Mouse (Mus musculus) stomach, embryonic 14.5 days (tissue): ENCODE measurements around the gene B3gat3. TPM values are rescaled to one million over a fixed set of nuclear protein-coding genes. Genes with fewer than 3 reads are reported as not detected.

Experiments
- ATAC-seq: fragments of 200-750 bp; cut with Nextera tagmentation; 2 replicates; pipeline ENCODE4 v1.8.0; 2017; ENCODE audit warnings: low read depth, moderate TSS enrichment; ENCODE audit not compliant: insufficient number of reproducible peaks, insufficient read depth, low FRiP score
- H3K27ac ChIP-seq: fragments of 300-500 bp; sonication (generic); 2 replicates; pipeline ENCODE4 v1.5.1; 2014; ENCODE audit warnings: mild to moderate bottlenecking, low read length, moderate library complexity, mixed read lengths
- H3K27me3 ChIP-seq: fragments of 300-500 bp; sonication (generic); 2 replicates; pipeline ENCODE4 v1.6.1; 2014; ENCODE audit warnings: low read length, control low read depth, mixed read lengths; ENCODE audit not compliant: control insufficient read depth, insufficient read depth
- H3K36me3 ChIP-seq: fragments of 300-500 bp; sonication (generic); 2 replicates; pipeline ENCODE4 v1.6.1; 2014; ENCODE audit warnings: mild to moderate bottlenecking, control low read depth, low read length, moderate library complexity, mixed read lengths; ENCODE audit not compliant: control insufficient read depth, insufficient read depth
- H3K4me1 ChIP-seq: fragments of 300-500 bp; sonication (generic); 2 replicates; pipeline ENCODE4 v1.6.1; 2014; ENCODE audit warnings: low read length, control low read depth, mixed read lengths; ENCODE audit not compliant: control insufficient read depth, insufficient read depth
- H3K4me2 ChIP-seq: fragments of 300-500 bp; sonication (generic); replicated peaks from 2 replicates; pipeline ENCODE4 v1.6.1; 2014; ENCODE audit warnings: low read depth, low read length, control low read depth
- H3K4me3 ChIP-seq: fragments of 300-500 bp; sonication (generic); 2 replicates; pipeline ENCODE4 v1.5.1; 2014; ENCODE audit warnings: low read depth, low read length, control low read depth
- H3K9ac ChIP-seq: fragments of 300-500 bp; sonication (generic); replicated peaks from 2 replicates; pipeline ENCODE4 v1.6.1; 2014; ENCODE audit warnings: low read depth, mild to moderate bottlenecking, control low read depth, low read length, moderate library complexity, mixed read lengths
- H3K9me3 ChIP-seq: fragments of 300-500 bp; sonication (generic); 2 replicates; pipeline ENCODE4 v1.6.1; 2016; ENCODE audit warnings: low read depth, low read length, control low read depth; ENCODE audit not compliant: control insufficient read depth
- WGBS: fragments of 180-500 bp; shearing (Covaris S2); extraction: QIAGEN DNeasy Blood & Tissue Kit; methylation state at CpG from one replicate; pipeline ENCODE4 v1.1.7; 2014; 5-methylcytosine and 5-hydroxymethylcytosine counted together
- polyA plus RNA-seq: library from polyadenylated mRNA; unstranded; fragments of >200 nt; fragmentation: Nextera tagmentation; extraction: Ambion mirVana; gene quantifications from 2 replicates; pipeline ENCODE4 v1.2.1, GENCODE M21; 2014

B3gat3 gene
- polyA plus RNA-seq, 1 experiment from 2014 or later = 35.7 TPM

- Histone ChIP-seq H3K36me3 (peaks cover 78% of the 10 kb centered on the region), H3K27me3 (no peaks in the 10 kb centered on the region), H3K27ac (no peak overlapping the region), H3K4me3 (no peak overlapping the region), H3K4me2 (no peak overlapping the region), H3K9ac (no peak overlapping the region), H3K4me1 (no peaks in the 10 kb centered on the region), H3K9me3 (no peaks in the 10 kb centered on the region)
- ATAC-seq = no peak
- WGBS = 93% methylated on average over 3 of the region's 3 CpGs
These were observed 6.0 kb upstream of the B3gat3 start for GRCm38 (mm10) chr19:8914212-8914611.

GRCm38 (mm10) chr19:8919000-8919399, 1.2 kb upstream of the B3gat3 start:
- Histone ChIP-seq H3K4me3 (no peak overlapping the region), H3K4me1 (peaks cover 9% of the 10 kb centered on the region; the same call in 1 of the 2 replicates), H3K9ac (no peak overlapping the region), H3K4me2 (no peak overlapping the region), H3K36me3 (peaks cover 30% of the 10 kb centered on the region), H3K27ac (no peak overlapping the region), H3K9me3 (no peaks in the 10 kb centered on the region), H3K27me3 (no peaks in the 10 kb centered on the region)
- 89% methylated on average over 3 of the region's 3 CpGs for WGBS
- no peak for ATAC-seq

GRCm38 (mm10) chr19:8919684-8920072, 496 bp upstream of the B3gat3 start:
- Histone ChIP-seq H3K4me1 (peaks cover 9% of the 10 kb centered on the region; the same call in 1 of the 2 replicates), H3K9me3 (no peaks in the 10 kb centered on the region), H3K4me3 (peak overlapping the region; percentile 71), H3K27me3 (no peaks in the 10 kb centered on the region), H3K9ac (peak overlapping the region; percentile 57; the same call in 1 of the 2 replicates), H3K4me2 (peak overlapping the region; percentile 77), H3K36me3 (peaks cover 24% of the 10 kb centered on the region), H3K27ac (peak overlapping the region; percentile 86)
- WGBS = 65% methylated on average over 6 of the region's 6 CpGs
- ATAC-seq = no peak

DNA sequence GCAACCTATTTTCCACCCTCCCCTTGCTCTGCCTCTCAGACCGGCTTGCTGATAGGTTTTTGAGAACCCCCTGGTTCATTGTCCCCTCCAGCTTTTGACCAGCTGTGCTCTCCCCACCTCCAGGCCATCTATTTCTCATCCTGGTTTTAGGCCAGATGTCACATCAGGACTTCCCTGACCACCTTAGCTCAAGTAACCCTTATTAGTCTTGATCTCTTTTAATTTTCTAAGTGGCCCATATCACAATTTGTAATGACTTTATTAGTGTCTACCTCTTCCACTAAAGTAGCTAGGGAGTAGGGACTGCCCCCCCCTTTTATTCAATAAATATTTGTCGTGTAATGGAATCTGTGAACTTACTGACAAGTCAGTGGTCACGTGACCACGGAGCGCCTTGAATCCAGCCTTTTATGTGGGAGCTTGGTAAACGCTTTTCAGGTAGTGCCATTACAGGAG, 690 bp downstream of the B3gat3 start:
- Histone ChIP-seq H3K4me2 (peak overlapping the region; percentile 77), H3K27ac (peak overlapping the region; percentile 86; the same call in 1 of the 2 replicates), H3K27me3 (no peaks in the 10 kb centered on the region), H3K9me3 (no peaks in the 10 kb centered on the region), H3K9ac (peak overlapping the region; percentile 57), H3K4me1 (peaks cover 9% of the 10 kb centered on the region; the same call in 1 of the 2 replicates), H3K4me3 (peak overlapping the region; percentile 71), H3K36me3 (peaks cover 17% of the 10 kb centered on the region)
- WGBS = 2% methylated on average over 6 of the region's 6 CpGs
- ATAC-seq = peak; percentile 11; the same call in 1 of the 2 replicates

GRCm38 (mm10) chr19:8921741-8922140, 1.6 kb downstream of the B3gat3 start:
- WGBS = 85% methylated on average over 9 of the region's 9 CpGs
- Histone ChIP-seq H3K27ac (no peak overlapping the region), H3K4me1 (peaks cover 9% of the 10 kb centered on the region; the same call in 1 of the 2 replicates), H3K9me3 (no peaks in the 10 kb centered on the region), H3K9ac (peak overlapping the region; percentile 57; the same call in 1 of the 2 replicates), H3K4me3 (peak overlapping the region; percentile 71), H3K4me2 (peak overlapping the region; percentile 77; the same call in 1 of the 2 replicates), H3K27me3 (no peaks in the 10 kb centered on the region), H3K36me3 (peaks cover 16% of the 10 kb centered on the region)
- ATAC-seq = no peak

DNA sequence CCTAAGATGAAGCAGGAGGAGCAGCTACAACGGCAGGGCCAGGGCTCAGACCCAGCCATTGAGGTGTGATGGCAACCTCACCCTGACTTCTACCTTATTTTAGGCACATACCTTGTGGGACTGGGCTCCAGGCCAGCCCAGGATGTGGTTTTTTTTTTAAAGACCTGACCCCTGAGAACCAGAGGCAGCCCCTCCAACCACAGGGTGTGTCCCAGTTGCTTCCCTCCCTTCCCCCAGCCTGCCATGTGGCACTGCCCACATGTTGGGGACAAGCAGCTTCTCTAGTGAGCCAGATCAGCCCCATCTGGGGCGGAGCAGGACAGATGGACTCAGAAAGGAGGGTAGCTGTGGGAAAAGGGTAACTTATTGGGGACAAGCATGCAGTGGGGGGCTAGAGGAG, 6.6 kb downstream of the B3gat3 start:
- H3K27ac ChIP-seq = no peak overlapping the region
- H3K36me3 ChIP-seq = peaks cover 21% of the 10 kb centered on the region; the same call in 1 of the 2 replicates
- no peak overlapping the region for H3K4me3 ChIP-seq
- WGBS = 94% methylated on average over 2 of the region's 2 CpGs
- H3K27me3 ChIP-seq = no peaks in the 10 kb centered on the region
- no peak for ATAC-seq
- no peak overlapping the region for H3K9ac ChIP-seq
- H3K4me2 ChIP-seq = no peak overlapping the region
- H3K9me3 ChIP-seq = no peaks in the 10 kb centered on the region
- H3K4me1 ChIP-seq = peaks cover 11% of the 10 kb centered on the region; the same call in 1 of the 2 replicates

GRCm38 (mm10) chr19:8927891-8928525, 7.8 kb downstream of the B3gat3 start:
- Histone ChIP-seq H3K36me3 (peaks cover 25% of the 10 kb centered on the region; the same call in 1 of the 2 replicates), H3K4me3 (no peak overlapping the region), H3K9me3 (no peaks in the 10 kb centered on the region), H3K4me1 (peaks cover 10% of the 10 kb centered on the region; the same call in 1 of the 2 replicates), H3K9ac (no peak overlapping the region), H3K27ac (no peak overlapping the region), H3K4me2 (no peak overlapping the region), H3K27me3 (no peaks in the 10 kb centered on the region)
- 83% methylated on average over 12 of the region's 12 CpGs for WGBS
- no peak for ATAC-seq

DNA sequence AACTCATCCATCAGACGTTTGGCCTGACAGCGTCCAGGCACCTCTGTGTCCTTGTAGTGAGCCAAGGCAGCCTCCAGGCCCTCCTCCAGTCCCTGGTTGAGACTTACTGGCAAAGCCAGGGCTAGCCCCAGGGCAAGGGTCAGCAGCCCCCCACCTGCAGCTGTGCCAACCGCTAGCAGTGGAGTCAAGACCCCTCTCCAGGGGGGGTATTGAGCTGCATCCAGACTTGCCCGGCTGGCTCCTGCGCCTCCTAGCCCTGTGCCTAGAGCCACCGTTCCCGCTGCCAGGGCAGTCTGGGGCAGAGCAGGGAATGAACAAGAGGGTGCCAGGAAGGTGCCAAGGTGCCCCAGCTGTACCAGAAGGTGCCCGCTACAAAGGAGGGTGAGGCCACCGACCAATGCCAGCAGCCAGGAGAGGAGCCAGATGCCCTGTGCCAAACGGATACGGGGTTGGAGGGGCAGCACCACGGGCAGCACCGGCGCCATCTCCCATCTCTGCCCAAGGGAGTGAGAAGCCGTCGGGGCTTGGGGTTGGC, 8.6 kb downstream of the B3gat3 start:
- ATAC-seq = no peak
- Histone ChIP-seq H3K27me3 (no peaks in the 10 kb centered on the region), H3K4me1 (peaks cover 10% of the 10 kb centered on the region; the same call in 1 of the 2 replicates), H3K4me3 (peak overlapping the region; percentile 85; the same call in 1 of the 2 replicates), H3K36me3 (peaks cover 32% of the 10 kb centered on the region; the same call in 1 of the 2 replicates), H3K9me3 (no peaks in the 10 kb centered on the region), H3K9ac (0 out of 2 replicates have a peak overlapping the region, but pooled peaks have one; percentile 68), H3K4me2 (peak overlapping the region; percentile 73), H3K27ac (peak overlapping the region; percentile 81; the same call in 1 of the 2 replicates)
- 31% methylated on average over 16 of the region's 16 CpGs for WGBS
